Mouse (Mus musculus) liver, embryonic 11.5 days (tissue): ENCODE measurements around the gene Clpb. TPM values are rescaled to one million over a fixed set of nuclear protein-coding genes. Genes with fewer than 3 reads are reported as not detected.

Experiments
- ATAC-seq: fragments of 200-750 bp; cut with Nextera tagmentation; replicated peaks from 2 replicates; pipeline ENCODE4 v1.8.0; 2017; ENCODE audit warnings: moderate number of reproducible peaks, mild to moderate bottlenecking, moderate TSS enrichment, moderate library complexity; ENCODE audit not compliant: low FRiP score
- DNase-seq: peaks from one replicate; pipeline ENCODE4 v3.0.0-alpha.2; 2017; ENCODE audit warnings: low spot score
- H3K27ac ChIP-seq: fragments of 300-500 bp; sonication (generic); 2 replicates; pipeline ENCODE4 v1.5.1; 2014; ENCODE audit warnings: mild to moderate bottlenecking, low read depth, low read length, control low read depth
- H3K27me3 ChIP-seq: fragments of 300-500 bp; sonication (generic); replicated peaks from 2 replicates; pipeline ENCODE4 v1.6.1; 2014; ENCODE audit warnings: low read length, mixed read lengths; ENCODE audit not compliant: control insufficient read depth, insufficient read depth
- H3K36me3 ChIP-seq: fragments of 300-500 bp; sonication (generic); 2 replicates; pipeline ENCODE4 v1.6.1; 2014; ENCODE audit warnings: mild to moderate bottlenecking, low read length, moderate library complexity, mixed read lengths; ENCODE audit not compliant: control insufficient read depth, insufficient read depth
- H3K4me1 ChIP-seq: fragments of 300-500 bp; sonication (generic); replicated peaks from 2 replicates; pipeline ENCODE4 v1.6.1; 2014; ENCODE audit warnings: low read length, mixed read lengths; ENCODE audit not compliant: control insufficient read depth, insufficient read depth
- H3K4me2 ChIP-seq: fragments of 300-500 bp; sonication (generic); 2 replicates; pipeline ENCODE4 v1.6.1; 2014; ENCODE audit warnings: mild to moderate bottlenecking, control low read depth, moderate library complexity
- H3K4me3 ChIP-seq: fragments of 300-500 bp; sonication (generic); 2 replicates; pipeline ENCODE4 v1.5.1; 2014; ENCODE audit warnings: low read depth, low read length, control low read depth
- H3K9ac ChIP-seq: fragments of 300-500 bp; sonication (generic); 2 replicates; pipeline ENCODE4 v1.6.1; 2014; ENCODE audit warnings: low read depth, low read length, control low read depth
- H3K9me3 ChIP-seq: fragments of 300-500 bp; sonication (generic); 2 replicates; pipeline ENCODE4 v1.6.1; 2016; ENCODE audit warnings: low read length, inconsistent platforms, mixed read lengths; ENCODE audit not compliant: control insufficient read depth
- WGBS: fragments of 180-500 bp; shearing (Covaris S2); extraction: QIAGEN DNeasy Blood & Tissue Kit; methylation state at CpG from one replicate; pipeline ENCODE4 v1.1.7; 2014; 5-methylcytosine and 5-hydroxymethylcytosine counted together
- polyA plus RNA-seq: library from polyadenylated mRNA; unstranded; fragments of >200 nt; fragmentation: Nextera tagmentation; extraction: Ambion mirVana; gene quantifications from 2 replicates; pipeline ENCODE4 v1.2.1, GENCODE M21; 2014

The Clpb gene
- polyA plus RNA-seq, 1 experiment from 2014 or later: 51.3 TPM

DNA sequence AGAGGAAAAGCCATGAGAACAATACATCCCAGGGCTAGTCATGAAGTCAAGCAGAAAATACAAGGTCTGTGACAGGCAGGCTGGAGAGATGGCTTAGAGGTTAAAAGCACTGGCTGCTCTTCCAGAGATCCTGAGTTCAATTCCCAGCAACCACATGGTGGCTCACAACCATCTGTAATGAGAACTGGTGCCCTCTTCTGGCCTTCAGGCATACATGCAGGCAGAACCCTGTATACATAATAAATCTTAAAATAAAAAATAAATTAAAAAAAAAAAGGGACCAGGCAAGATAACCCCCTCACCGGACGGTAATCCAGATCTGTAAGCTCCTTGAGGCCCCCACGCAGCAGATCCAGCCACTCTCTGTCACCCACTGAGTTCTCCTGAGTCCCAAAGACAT, 166.9 kb downstream of the Clpb start:
- no peak overlapping the region for H3K27ac ChIP-seq
- peaks cover 45% of the 10 kb centered on the region for H3K36me3 ChIP-seq
- no peak overlapping the region for H3K4me3 ChIP-seq
- no peaks in the 10 kb centered on the region for H3K27me3 ChIP-seq
- ATAC-seq: no peak
- H3K4me1 ChIP-seq: peaks cover 3% of the 10 kb centered on the region; the same call in 1 of the 2 replicates
- no peak for DNase-seq
- H3K4me2 ChIP-seq: no peak overlapping the region
- 89% methylated on average over 3 of the region's 3 CpGs for WGBS
- H3K9me3 ChIP-seq: no peaks in the 10 kb centered on the region
- no peak overlapping the region for H3K9ac ChIP-seq

DNA sequence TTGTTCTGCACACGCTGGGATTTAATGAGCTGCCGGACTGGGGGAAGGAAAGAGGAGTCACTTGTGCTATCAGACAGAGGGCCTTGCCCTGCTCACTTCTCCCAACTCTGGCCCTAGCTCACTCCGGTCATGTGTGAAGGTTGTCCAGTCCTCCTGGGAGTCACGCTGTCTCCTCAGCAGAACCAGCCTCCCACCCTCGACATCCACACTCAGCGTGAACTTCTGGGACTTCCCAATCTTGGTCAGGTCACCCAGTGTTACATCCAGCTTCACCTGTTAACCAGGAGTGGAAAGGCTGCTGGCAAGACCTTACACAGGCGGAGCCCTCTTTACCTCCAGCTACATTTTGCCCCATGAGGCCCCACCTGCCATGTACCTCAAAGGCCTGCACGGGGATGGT, 168.0 kb downstream of the Clpb start:
- Histone ChIP-seq H3K36me3 (peaks cover 39% of the 10 kb centered on the region), H3K4me1 (peaks cover 6% of the 10 kb centered on the region; the same call in 1 of the 2 replicates), H3K4me2 (no peak overlapping the region), H3K9me3 (no peaks in the 10 kb centered on the region), H3K9ac (no peak overlapping the region), H3K27me3 (peaks cover under 1% of the 10 kb centered on the region; the same call in 1 of the 2 replicates), H3K27ac (no peak overlapping the region), H3K4me3 (no peak overlapping the region)
- WGBS: 87% methylated on average over 8 of the region's 8 CpGs
- ATAC-seq (no peak), DNase-seq (no peak)

DNA sequence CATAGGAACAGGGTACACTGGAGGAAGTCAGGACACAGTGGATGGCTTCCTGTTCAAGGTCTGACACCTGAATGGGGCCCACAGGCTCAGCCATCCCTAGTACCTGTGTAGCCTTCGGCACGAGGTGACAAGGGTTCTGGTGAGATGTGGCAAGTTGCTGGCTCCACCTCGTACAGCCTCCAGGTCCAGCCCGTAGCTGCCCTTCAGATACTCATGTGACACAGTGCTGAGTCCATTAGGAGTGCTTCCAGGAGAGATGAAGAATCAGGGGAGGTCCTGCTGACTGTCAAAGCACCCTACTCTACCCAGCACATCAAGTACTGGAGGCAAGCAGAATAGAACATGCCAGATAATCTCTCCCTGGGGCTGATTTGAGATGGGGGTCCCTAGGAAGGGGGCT, 168.9 kb downstream of the Clpb start:
- H3K27ac ChIP-seq: no peak overlapping the region
- H3K36me3 ChIP-seq: peaks cover 34% of the 10 kb centered on the region
- no peak overlapping the region for H3K4me2 ChIP-seq
- peaks cover 8% of the 10 kb centered on the region for H3K27me3 ChIP-seq
- H3K4me1 ChIP-seq: peaks cover 6% of the 10 kb centered on the region; the same call in 1 of the 2 replicates
- DNase-seq (no peak), ATAC-seq (no peak)
- no peak overlapping the region for H3K4me3 ChIP-seq
- no peak overlapping the region for H3K9ac ChIP-seq
- no peaks in the 10 kb centered on the region for H3K9me3 ChIP-seq
- 86% methylated on average over 4 of the region's 4 CpGs for WGBS

DNA sequence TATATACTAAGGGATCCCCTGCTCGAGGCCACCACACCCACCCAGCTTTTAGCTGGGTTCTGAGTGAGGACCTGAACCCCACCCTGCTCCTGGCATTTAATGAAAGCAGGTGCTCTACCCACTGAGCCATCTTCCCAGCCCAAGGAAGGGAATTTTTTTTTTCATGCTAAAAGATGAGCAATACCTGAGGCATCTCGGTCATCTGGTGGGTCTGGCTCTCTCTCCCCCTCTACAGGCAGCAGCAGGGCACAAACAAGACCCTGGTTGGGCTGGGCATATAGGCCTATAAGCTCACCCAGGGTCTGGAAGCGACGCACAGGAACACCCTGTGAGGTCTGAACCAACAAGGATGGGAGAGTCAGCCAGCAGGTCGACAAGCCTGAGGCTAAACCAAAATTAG, 169.9 kb downstream of the Clpb start:
- no peak for ATAC-seq
- peaks cover 6% of the 10 kb centered on the region; the same call in 1 of the 2 replicates for H3K4me1 ChIP-seq
- H3K27ac ChIP-seq: no peak overlapping the region
- H3K4me2 ChIP-seq: no peak overlapping the region
- H3K27me3 ChIP-seq: peaks cover 18% of the 10 kb centered on the region
- H3K9me3 ChIP-seq: no peaks in the 10 kb centered on the region
- 74% methylated on average over 5 of the region's 5 CpGs for WGBS
- DNase-seq: no peak
- peaks cover 28% of the 10 kb centered on the region for H3K36me3 ChIP-seq
- no peak overlapping the region for H3K9ac ChIP-seq
- no peak overlapping the region for H3K4me3 ChIP-seq

DNA sequence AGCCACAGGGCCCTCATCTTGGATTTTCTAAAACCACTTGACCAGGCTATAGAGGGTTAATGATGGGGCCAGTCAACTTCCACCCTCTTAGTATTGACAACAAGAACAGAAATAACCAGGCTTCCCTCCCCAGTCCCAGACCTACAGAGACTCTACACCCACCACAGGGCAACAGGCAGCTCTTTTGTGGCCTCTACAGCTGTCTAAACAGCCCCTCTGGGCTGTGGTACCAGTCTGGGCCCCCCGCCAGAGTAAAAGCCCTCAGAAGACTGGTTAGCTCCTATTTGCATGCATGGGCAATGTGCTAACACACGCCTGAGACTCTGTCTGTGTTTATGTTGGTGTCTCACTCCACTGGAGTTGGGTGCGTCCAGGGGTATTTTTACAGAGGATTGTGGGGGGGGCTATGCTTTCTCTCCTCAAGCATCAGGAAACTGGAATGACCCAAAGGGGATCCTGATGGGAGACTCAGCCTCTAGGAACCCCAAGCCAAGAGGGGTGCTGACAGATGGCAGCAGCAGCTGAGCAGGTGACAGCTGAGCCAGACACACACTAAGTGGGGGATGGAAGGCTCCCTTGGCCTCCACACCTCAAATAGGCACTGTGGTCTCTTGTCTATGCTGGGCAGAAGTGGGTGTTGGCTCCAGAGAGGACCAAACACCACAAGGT, 170.6 kb downstream of the Clpb start:
- no peak overlapping the region for H3K4me3 ChIP-seq
- DNase-seq: no peak
- peaks cover 28% of the 10 kb centered on the region for H3K36me3 ChIP-seq
- H3K27me3 ChIP-seq: peaks cover 22% of the 10 kb centered on the region
- no peaks in the 10 kb centered on the region for H3K9me3 ChIP-seq
- peaks cover 6% of the 10 kb centered on the region; the same call in 1 of the 2 replicates for H3K4me1 ChIP-seq
- no peak for ATAC-seq
- H3K27ac ChIP-seq: no peak overlapping the region
- WGBS: 76% methylated on average over 3 of the region's 3 CpGs
- H3K9ac ChIP-seq: no peak overlapping the region
- H3K4me2 ChIP-seq: no peak overlapping the region

DNA sequence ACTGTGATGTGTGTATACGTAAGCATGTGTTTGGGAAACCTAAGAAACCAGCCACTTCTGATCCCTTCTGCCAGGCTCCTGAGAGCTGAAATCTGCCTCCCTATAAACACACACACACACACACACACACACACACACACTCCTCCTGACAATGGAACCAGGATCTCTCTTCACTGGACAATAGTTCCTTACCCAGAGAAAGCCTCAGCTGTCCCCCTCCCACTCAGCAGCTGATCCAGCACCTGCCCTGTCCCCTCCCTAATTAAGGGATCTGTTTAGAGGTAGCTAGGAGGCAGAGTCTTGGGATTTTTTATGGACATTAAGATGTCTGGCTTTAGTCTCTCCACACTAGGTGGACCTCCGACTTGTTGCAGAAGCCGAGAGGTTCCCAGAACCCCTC, 171.5 kb downstream of the Clpb start:
- peak overlapping the region; percentile 91; the same call in 1 of the 2 replicates for H3K4me2 ChIP-seq

DNA sequence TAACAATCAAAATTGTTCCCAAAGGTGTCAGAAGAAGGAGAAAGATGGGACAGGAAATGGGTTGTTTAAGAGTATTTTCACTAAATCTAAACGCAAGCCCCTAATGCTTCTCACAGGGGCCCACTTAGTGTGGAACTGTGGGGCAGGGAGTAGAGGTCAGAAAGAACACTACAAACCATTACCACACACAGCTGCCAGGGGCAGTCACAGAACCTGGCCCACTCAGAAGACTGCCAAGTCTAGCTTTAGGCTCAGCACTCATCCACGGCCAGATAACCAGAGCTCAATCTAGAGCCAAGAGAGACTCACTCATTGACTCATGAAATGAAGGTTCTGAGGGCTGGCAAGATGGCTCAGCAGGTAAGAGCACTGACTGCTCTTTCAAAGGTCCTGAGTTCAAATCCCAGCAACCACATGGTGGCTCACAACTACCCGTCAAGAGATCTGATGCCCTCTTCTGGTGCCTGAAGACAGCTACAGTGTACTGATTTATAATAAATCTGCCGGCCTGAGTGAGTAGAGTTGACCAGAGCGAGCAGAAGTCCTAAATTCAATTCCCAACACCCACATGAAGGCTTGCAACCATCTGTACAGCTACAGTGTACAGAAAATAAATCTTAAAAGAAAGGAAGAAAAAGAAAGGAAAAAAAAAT, 172.2 kb downstream of the Clpb start:
- H3K27me3 ChIP-seq: peaks cover 22% of the 10 kb centered on the region
- 50% methylated on average over 5 of the region's 5 CpGs for WGBS
- peaks cover 17% of the 10 kb centered on the region for H3K36me3 ChIP-seq
- no peak overlapping the region for H3K27ac ChIP-seq
- H3K9ac ChIP-seq: no peak overlapping the region; the same call in 1 of the 2 replicates
- no peak for ATAC-seq
- no peaks in the 10 kb centered on the region for H3K9me3 ChIP-seq
- H3K4me1 ChIP-seq: peaks cover 6% of the 10 kb centered on the region; the same call in 1 of the 2 replicates
- peak overlapping the region; percentile 74 for H3K4me3 ChIP-seq
- peak overlapping the region; percentile 91 for H3K4me2 ChIP-seq
- DNase-seq: no peak

More for the DNA sequence above, 171.5 kb downstream of the Clpb start:
- Histone ChIP-seq H3K27ac (no peak overlapping the region), H3K9me3 (no peaks in the 10 kb centered on the region), H3K36me3 (peaks cover 23% of the 10 kb centered on the region), H3K9ac (no peak overlapping the region), H3K4me3 (no peak overlapping the region), H3K4me1 (peaks cover 6% of the 10 kb centered on the region; the same call in 1 of the 2 replicates), H3K27me3 (peaks cover 22% of the 10 kb centered on the region)
- DNase-seq: no peak
- WGBS: 78% methylated on average over 3 of the region's 3 CpGs
- no peak for ATAC-seq

DNA sequence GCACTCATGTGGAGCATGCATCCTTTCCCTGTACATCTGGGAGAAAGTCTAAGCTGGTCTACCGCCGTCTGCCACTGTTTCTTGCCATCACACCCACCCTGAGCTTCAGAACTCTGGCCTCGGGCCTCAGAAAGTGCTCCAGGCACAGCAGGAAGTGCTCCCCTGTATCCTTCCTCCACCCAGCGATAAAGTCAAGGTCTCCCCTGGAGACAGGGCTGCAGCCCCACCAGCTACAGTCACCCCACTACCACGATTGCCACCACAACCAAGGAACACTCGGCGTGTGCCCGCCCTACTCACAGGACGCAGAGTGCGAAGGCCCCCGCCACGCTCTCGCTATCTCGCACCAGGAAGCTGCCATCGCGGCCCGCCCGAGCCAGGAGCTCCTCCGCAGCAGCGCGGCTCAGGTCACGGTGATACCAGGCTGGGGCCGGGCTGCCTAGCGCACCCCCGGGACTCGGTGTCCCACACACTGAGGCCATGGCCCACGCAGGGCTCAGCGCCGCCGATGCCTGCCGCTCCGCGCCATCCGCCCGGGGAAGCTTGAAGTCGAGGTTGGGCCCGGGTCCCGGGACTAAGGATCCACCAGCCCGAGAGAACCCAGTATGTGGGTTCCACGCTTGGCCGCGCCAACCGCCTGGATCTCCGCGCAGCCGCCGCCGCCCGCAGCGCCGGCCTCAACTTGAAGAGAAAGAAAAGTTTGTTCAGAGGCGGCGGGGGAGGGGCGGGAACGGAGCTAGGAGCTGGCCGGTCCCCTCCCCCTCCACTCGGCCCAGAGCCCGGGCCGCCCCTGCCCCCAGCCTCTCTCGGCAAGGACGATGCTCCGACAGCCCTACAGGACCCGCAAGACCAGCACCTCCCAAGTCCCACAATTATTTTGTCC, 173.1 kb downstream of the Clpb start:
- Histone ChIP-seq H3K4me3 (peak overlapping the region; percentile 74), H3K4me1 (peaks cover 6% of the 10 kb centered on the region; the same call in 1 of the 2 replicates), H3K36me3 (peaks cover 10% of the 10 kb centered on the region), H3K4me2 (peak overlapping the region; percentile 91), H3K27me3 (peaks cover 22% of the 10 kb centered on the region), H3K9me3 (no peaks in the 10 kb centered on the region), H3K27ac (peak overlapping the region; percentile 84), H3K9ac (peak overlapping the region; percentile 82)
- peak; percentile 48 for ATAC-seq
- DNase-seq: peak; percentile 71
- WGBS: under 1% methylated on average over 63 of the region's 63 CpGs
